Mouse (Mus musculus) right cerebral cortex, postnatal 14 days (tissue): ENCODE results near the gene St8sia6.

Experiments used
- DNase-seq: peaks from one replicate; pipeline ENCODE4 v3.0.0; 2022

The St8sia6 gene

GRCm38 (mm10) chr2:13760366-13760765, 33.5 kb downstream of the St8sia6 start:
- DNase-seq, result no peak

- DNase-seq, result no peak
Measured at GRCm38 (mm10) chr2:13757412-13757811, 36.5 kb downstream of the St8sia6 start.

GRCm38 (mm10) chr2:13755733-13756132, 38.1 kb downstream of the St8sia6 start:
- DNase-seq, result no peak

GRCm38 (mm10) chr2:13751691-13752090, 42.2 kb downstream of the St8sia6 start:
- DNase-seq, result no peak

GRCm38 (mm10) chr2:13750777-13751176, 43.1 kb downstream of the St8sia6 start:
- DNase-seq, result no peak

- DNase-seq, result no peak
Measured at GRCm38 (mm10) chr2:13750089-13750488, 43.8 kb downstream of the St8sia6 start.

GRCm38 (mm10) chr2:13749176-13749575, 44.7 kb downstream of the St8sia6 start:
- no peak for DNase-seq

- DNase-seq, result no peak
Measured at GRCm38 (mm10) chr2:13747576-13747975, 46.3 kb downstream of the St8sia6 start.

GRCm38 (mm10) chr2:13746023-13746422, 47.8 kb downstream of the St8sia6 start:
- DNase-seq, result no peak

GRCm38 (mm10) chr2:13738704-13739103, 55.2 kb downstream of the St8sia6 start:
- DNase-seq, result no peak

- DNase-seq, result no peak
Measured at GRCm38 (mm10) chr2:13727901-13728300, 66.0 kb downstream of the St8sia6 start.

- no peak for DNase-seq
Measured at GRCm38 (mm10) chr2:13725592-13725991, 68.3 kb downstream of the St8sia6 start.

- no peak for DNase-seq
Measured at GRCm38 (mm10) chr2:13722241-13722640, 71.6 kb downstream of the St8sia6 start.

GRCm38 (mm10) chr2:13718628-13719185, 75.2 kb downstream of the St8sia6 start:
- DNase-seq, result no peak

- DNase-seq, result no peak
Measured at GRCm38 (mm10) chr2:13708785-13709184, 85.1 kb downstream of the St8sia6 start.

- DNase-seq, result no peak
Measured at GRCm38 (mm10) chr2:13697514-13697913, 96.3 kb downstream of the St8sia6 start.

GRCm38 (mm10) chr2:13694417-13694816, 99.4 kb downstream of the St8sia6 start:
- no peak for DNase-seq

- DNase-seq, result no peak
Measured at GRCm38 (mm10) chr2:13684380-13684779, 109.5 kb downstream of the St8sia6 start.

- no peak for DNase-seq
Measured at GRCm38 (mm10) chr2:13683205-13683570, 110.7 kb downstream of the St8sia6 start.

- no peak for DNase-seq
Measured at GRCm38 (mm10) chr2:13682488-13683204, 111.2 kb downstream of the St8sia6 start.

GRCm38 (mm10) chr2:13672946-13673345, 120.9 kb downstream of the St8sia6 start:
- DNase-seq, result peak; percentile 5

- no peak for DNase-seq
Measured at GRCm38 (mm10) chr2:13672426-13672825, 121.4 kb downstream of the St8sia6 start.

GRCm38 (mm10) chr2:13634866-13635265, 159.0 kb downstream of the St8sia6 start:
- no peak for DNase-seq

GRCm38 (mm10) chr2:13630136-13630832, 163.6 kb downstream of the St8sia6 start:
- DNase-seq, result no peak
